ENCODE assay signal across 10 mouse cellular contexts in genomic region chr11:69091566-69092385, GRCm38 (mm10). TPM values are rescaled to one million over a fixed set of nuclear protein-coding genes. Genes with fewer than 3 reads are reported as not detected.
DNase-seq lines count a peak whose midpoint lies in the region; ATAC-seq and TF ChIP-seq lines count a peak whose summit lies in the region.
"Had no signal": no experiment of that assay in that cellular context is flagged by ENCODE, and none has a peak within 500 bp of the region (broad histone marks: within the 10 kb centered on the region; RNA-seq: fewer than 3 reads in every experiment).

No protein-coding gene starts in this region.

- 0 out of 2 replicates have a peak overlapping the region, but pooled peaks have one; percentile 16 for H3K27ac ChIP-seq in heart, embryonic 11.5 days (ENCODE audit: low read depth, low read length)
- H3K27ac ChIP-seq in lung, embryonic 15.5 days, result 0 out of 2 replicates have a peak overlapping the region, but pooled peaks have one; percentile 5
- peak overlapping the region; percentile 34; the same call in 1 of the 2 replicates for H3K27ac ChIP-seq in embryonic facial prominence, embryonic 15.5 days (replicated peaks)
- peak overlapping the region; percentile 43 for H3K27ac ChIP-seq in intestine, postnatal 0 days (ENCODE audit: low read depth, low read length)
- H3K27ac ChIP-seq: macrophage had no signal

- H3K4me1 ChIP-seq in heart, embryonic 11.5 days (ENCODE audit: control insufficient read depth, insufficient read depth, low read length), result peaks cover 40% of the 10 kb centered on the region
- peaks cover 33% of the 10 kb centered on the region for H3K4me1 ChIP-seq in lung, embryonic 15.5 days
- H3K4me1 ChIP-seq in lung, adult 2 months (ENCODE audit: control insufficient read depth, insufficient read depth, low read length), result peaks cover 11% of the 10 kb centered on the region
- H3K4me1 ChIP-seq in embryonic facial prominence, embryonic 15.5 days, result peaks cover 44% of the 10 kb centered on the region
- peaks cover 10% of the 10 kb centered on the region; the same call in 1 of the 2 replicates for H3K4me1 ChIP-seq in intestine, postnatal 0 days (replicated peaks; ENCODE audit: control insufficient read depth, insufficient read depth, low read length)

- 59% methylated on average over 7 of the region's 7 CpGs for WGBS in heart, embryonic 11.5 days (ENCODE audit: insufficient replicate concordance)
- 58% methylated on average over 7 of the region's 7 CpGs for WGBS in lung, embryonic 15.5 days
- WGBS in lung, adult 2 months, result 58% methylated on average over 7 of the region's 7 CpGs
- 60% methylated on average over 7 of the region's 7 CpGs for WGBS in embryonic facial prominence, embryonic 15.5 days
- 55% methylated on average over 7 of the region's 7 CpGs for WGBS in intestine, postnatal 0 days

- H3K9me3 ChIP-seq in heart, embryonic 11.5 days (replicated peaks; ENCODE audit: control insufficient read depth, low read length), result no peaks in the 10 kb centered on the region
- H3K9me3 ChIP-seq in lung, embryonic 15.5 days, result no peaks in the 10 kb centered on the region
- H3K9me3 ChIP-seq in embryonic facial prominence, embryonic 15.5 days (replicated peaks), result no peaks in the 10 kb centered on the region
- H3K9me3 ChIP-seq in intestine, postnatal 0 days (ENCODE audit: control insufficient read depth), result no peaks in the 10 kb centered on the region
- H3K9me3 ChIP-seq: liver, embryonic 13.5 days had no signal

- DNase-seq in heart, adult 8-10 months (ENCODE audit: low spot score), result no peak
- no peak for DNase-seq in lung, adult 2 months
- no peak for DNase-seq in thymus, postnatal 36 days

- ATAC-seq in heart, embryonic 11.5 days (replicated peaks; ENCODE audit: insufficient number of reproducible peaks, low FRiP score, low TSS enrichment), result no peak
- ATAC-seq in lung, embryonic 15.5 days (ENCODE audit: borderline replicate concordance, extremely low read depth, low FRiP score, low TSS enrichment), result no peak
- no peak for ATAC-seq in embryonic facial prominence, embryonic 15.5 days (ENCODE audit: insufficient number of reproducible peaks, low FRiP score, low TSS enrichment, low read depth)
- ATAC-seq in intestine, postnatal 0 days, result no peak

- H3K9ac ChIP-seq in heart, embryonic 11.5 days (ENCODE audit: low read depth, low read length), result no peak overlapping the region
- H3K9ac ChIP-seq in lung, embryonic 15.5 days, result peak overlapping the region; percentile 17; the same call in 1 of the 2 replicates
- H3K9ac ChIP-seq in embryonic facial prominence, embryonic 15.5 days, result no peak overlapping the region
- H3K9ac ChIP-seq in intestine, postnatal 0 days (ENCODE audit: low read depth, low read length), result no peak overlapping the region
- H3K9ac ChIP-seq: liver, embryonic 13.5 days had no signal

- TF ChIP-seq CTCF in lung, adult 2 months (IDR thresholded peaks at IDR 0.05; ENCODE audit: insufficient read depth, low read length), result no peak
- no peak for TF ChIP-seq CTCF in intestine, postnatal 0 days (IDR thresholded peaks at IDR 0.05; ENCODE audit: low read depth)

- H3K4me2 ChIP-seq in heart, embryonic 11.5 days, result no peak overlapping the region
- H3K4me2 ChIP-seq in lung, embryonic 15.5 days, result no peak overlapping the region
- H3K4me2 ChIP-seq in embryonic facial prominence, embryonic 15.5 days (replicated peaks), result no peak overlapping the region
- H3K4me2 ChIP-seq in intestine, postnatal 0 days (replicated peaks; ENCODE audit: low read depth), result no peak overlapping the region
- H3K4me2 ChIP-seq: liver, embryonic 13.5 days had no signal

- no peak overlapping the region for H3K4me3 ChIP-seq in heart, embryonic 11.5 days (ENCODE audit: low read depth, low read length)
- no peak overlapping the region for H3K4me3 ChIP-seq in lung, embryonic 15.5 days
- H3K4me3 ChIP-seq in lung, adult 2 months (replicated peaks; ENCODE audit: extremely low read depth, low read depth, low read length), result no peak overlapping the region
- H3K4me3 ChIP-seq in embryonic facial prominence, embryonic 15.5 days (replicated peaks), result no peak overlapping the region
- no peak overlapping the region for H3K4me3 ChIP-seq in intestine, postnatal 0 days (ENCODE audit: low read depth, low read length)
- H3K4me3 ChIP-seq: liver, embryonic 13.5 days had no signal

- 0 out of 2 replicates have a peak, but pooled peaks cover 3% of the 10 kb centered on the region for H3K36me3 ChIP-seq in heart, embryonic 11.5 days (ENCODE audit: control insufficient read depth, insufficient read depth, low read length)
- peaks cover 22% of the 10 kb centered on the region; the same call in 1 of the 2 replicates for H3K36me3 ChIP-seq in lung, embryonic 15.5 days
- H3K36me3 ChIP-seq in embryonic facial prominence, embryonic 15.5 days, result peaks cover 32% of the 10 kb centered on the region
- peaks cover 19% of the 10 kb centered on the region; the same call in 1 of the 2 replicates for H3K36me3 ChIP-seq in intestine, postnatal 0 days (ENCODE audit: control insufficient read depth, insufficient read depth)

- H3K27me3 ChIP-seq in heart, embryonic 11.5 days (ENCODE audit: control insufficient read depth, insufficient read depth, low read length), result no peaks in the 10 kb centered on the region
- no peaks in the 10 kb centered on the region for H3K27me3 ChIP-seq in lung, embryonic 15.5 days
- H3K27me3 ChIP-seq in embryonic facial prominence, embryonic 15.5 days, result no peaks in the 10 kb centered on the region
- H3K27me3 ChIP-seq in intestine, postnatal 0 days (replicated peaks; ENCODE audit: control insufficient read depth, insufficient read depth, low read length), result no peaks in the 10 kb centered on the region
- H3K27me3 ChIP-seq: liver, embryonic 13.5 days had no signal

- TF ChIP-seq POLR2A in lung, adult 2 months (IDR thresholded peaks at IDR 0.05; ENCODE audit: borderline replicate concordance, extremely low read depth, low read depth, low read length), result no peak

RNA-seq across cellular contexts. Expression of gene Per1, which starts 3.2 kb away (rescaled TPM):
- polyA plus RNA-seq in heart, embryonic 11.5 days (2014; fragmentation: Nextera tagmentation; extraction: Ambion mirVana), result 6.2 and 6.3 TPM in 2 replicates
- 10 to 100 TPM; 33.3 to 81.2 (median 48.5) TPM for total RNA-seq in heart, adult 8-10 months (2022)
- 21.7 and 24.0 TPM in 2 replicates for polyA plus RNA-seq in lung, embryonic 15.5 days (2015; fragmentation: Nextera tagmentation; extraction: Ambion mirVana)
- polyA plus RNA-seq in lung, adult 2 months (2012; rRNA removed), result 36.8 and 78.5 TPM in 2 replicates
- 29.6 and 34.4 TPM in 2 replicates for polyA plus RNA-seq in embryonic facial prominence, embryonic 15.5 days (2015; fragmentation: Nextera tagmentation; extraction: Ambion mirVana)
- polyA plus RNA-seq in intestine, postnatal 0 days (2015; fragmentation: Nextera tagmentation; extraction: Ambion mirVana), result 7.2 and 11.3 TPM in 2 replicates

RNA-seq across cellular contexts. Expression of gene Vamp2, which starts 3.5 kb away (rescaled TPM):
- polyA plus RNA-seq in heart, embryonic 11.5 days (2014; fragmentation: Nextera tagmentation; extraction: Ambion mirVana), result 89.7 and 94.7 TPM in 2 replicates
- 10 to 100 TPM; 57.1 to 72.2 (median 68.6) TPM for total RNA-seq in heart, adult 8-10 months (2022)
- polyA plus RNA-seq in lung, embryonic 15.5 days (2015; fragmentation: Nextera tagmentation; extraction: Ambion mirVana), result 61.6 and 66.6 TPM in 2 replicates
- polyA plus RNA-seq in lung, adult 2 months (2012; rRNA removed), result 120 and 129 TPM in 2 replicates
- polyA plus RNA-seq in embryonic facial prominence, embryonic 15.5 days (2015; fragmentation: Nextera tagmentation; extraction: Ambion mirVana), result 111 and 149 TPM in 2 replicates
- 45.3 and 50.3 TPM in 2 replicates for polyA plus RNA-seq in intestine, postnatal 0 days (2015; fragmentation: Nextera tagmentation; extraction: Ambion mirVana)

RNA-seq across cellular contexts. Expression of gene Tmem107, which starts 21.2 kb away (rescaled TPM):
- 26.4 and 28.2 TPM in 2 replicates for polyA plus RNA-seq in heart, embryonic 11.5 days (2014; fragmentation: Nextera tagmentation; extraction: Ambion mirVana)
- 1 to 10 TPM; 6.3 to 8.4 (median 7.5) TPM for total RNA-seq in heart, adult 8-10 months (2022)
- polyA plus RNA-seq in lung, embryonic 15.5 days (2015; fragmentation: Nextera tagmentation; extraction: Ambion mirVana), result 69.3 and 71.1 TPM in 2 replicates
- 69.8 and 75.7 TPM in 2 replicates for polyA plus RNA-seq in lung, adult 2 months (2012; rRNA removed)
- 102 and 137 TPM in 2 replicates for polyA plus RNA-seq in embryonic facial prominence, embryonic 15.5 days (2015; fragmentation: Nextera tagmentation; extraction: Ambion mirVana)
- 14.5 TPM in 2 replicates for polyA plus RNA-seq in intestine, postnatal 0 days (2015; fragmentation: Nextera tagmentation; extraction: Ambion mirVana)

RNA-seq across cellular contexts. Expression of gene Hes7, which starts 28.4 kb away (rescaled TPM):
- 0.35 and 0.64 TPM in 2 replicates for polyA plus RNA-seq in heart, embryonic 11.5 days (2014; fragmentation: Nextera tagmentation; extraction: Ambion mirVana)
- total RNA-seq in heart, adult 8-10 months (2022), result under 1 TPM in 1 of 4 experiments, not detected in 3; 0.12 TPM
- polyA plus RNA-seq in lung, embryonic 15.5 days (2015; fragmentation: Nextera tagmentation; extraction: Ambion mirVana), result 0.52 and 0.60 TPM in 2 replicates
- polyA plus RNA-seq in lung, adult 2 months (2012; rRNA removed), result 0.25 and 0.95 TPM in 2 replicates
- 0.55 and 0.64 TPM in 2 replicates for polyA plus RNA-seq in embryonic facial prominence, embryonic 15.5 days (2015; fragmentation: Nextera tagmentation; extraction: Ambion mirVana)
- 0.21 and 0.37 TPM in 2 replicates for polyA plus RNA-seq in intestine, postnatal 0 days (2015; fragmentation: Nextera tagmentation; extraction: Ambion mirVana)
- total RNA-seq: adrenal gland, adult 2 months had no signal
- polyA plus RNA-seq: macrophage had no signal

RNA-seq across cellular contexts. Expression of gene 9130213A22Rik, which starts 30.6 kb away (rescaled TPM):
- 0.32 and 0.49 TPM in 2 replicates for polyA plus RNA-seq in heart, embryonic 11.5 days (2014; fragmentation: Nextera tagmentation; extraction: Ambion mirVana)
- total RNA-seq in heart, adult 8-10 months (2022), result under 1 TPM; 0.16 to 0.60 (median 0.38) TPM
- polyA plus RNA-seq in lung, embryonic 15.5 days (2015; fragmentation: Nextera tagmentation; extraction: Ambion mirVana), result 0.36 and 0.57 TPM in 2 replicates
- 1.1 and 1.2 TPM in 2 replicates for polyA plus RNA-seq in lung, adult 2 months (2012; rRNA removed)
- polyA plus RNA-seq in embryonic facial prominence, embryonic 15.5 days (2015; fragmentation: Nextera tagmentation; extraction: Ambion mirVana), result 0.35 and 0.51 TPM in 2 replicates
- 0.12 and 0.37 TPM in 2 replicates for polyA plus RNA-seq in intestine, postnatal 0 days (2015; fragmentation: Nextera tagmentation; extraction: Ambion mirVana)
- polyA plus RNA-seq: liver, embryonic 13.5 days had no signal
